Mouse (Mus musculus) brown adipose tissue, adult 24 weeks (tissue): ENCODE data around the gene Fzd7. TPM values are rescaled to one million over a fixed set of nuclear protein-coding genes. Genes with fewer than 3 reads are reported as not detected.
"Not testable (repeated sequence)": the region's sequence is repeated elsewhere in the genome, so short reads cannot be mapped to it uniquely, and the experiment has no call there.

Experiments used
- H3K27ac ChIP-seq: fragments of 200-500 bp; replicated peaks from 2 replicates; pipeline ENCODE4 v1.5.1; 2012; ENCODE audit warnings: low read depth, mild to moderate bottlenecking, low read length
- H3K4me1 ChIP-seq: fragments of 200-500 bp; 2 replicates; pipeline ENCODE4 v1.6.1; 2012; ENCODE audit warnings: low read length, mixed read lengths; ENCODE audit not compliant: control insufficient read depth, insufficient read depth, insufficient read length
- H3K4me3 ChIP-seq: fragments of 200-500 bp; 2 replicates; pipeline ENCODE4 v1.5.1; 2012; ENCODE audit warnings: low read depth, mild to moderate bottlenecking, low read length, moderate library complexity; ENCODE audit not compliant: insufficient read depth
- polyA plus RNA-seq: library from polyadenylated mRNA; stranded (reverse); fragments of >200 nt; gene quantifications from 2 replicates; pipeline ENCODE4 v1.2.4, GENCODE M21; 2012; ENCODE audit not compliant: missing spikeins, insufficient read depth, insufficient read length

Fzd7 gene
- polyA plus RNA-seq = 6.4 and 6.6 TPM in 2 replicates

DNA sequence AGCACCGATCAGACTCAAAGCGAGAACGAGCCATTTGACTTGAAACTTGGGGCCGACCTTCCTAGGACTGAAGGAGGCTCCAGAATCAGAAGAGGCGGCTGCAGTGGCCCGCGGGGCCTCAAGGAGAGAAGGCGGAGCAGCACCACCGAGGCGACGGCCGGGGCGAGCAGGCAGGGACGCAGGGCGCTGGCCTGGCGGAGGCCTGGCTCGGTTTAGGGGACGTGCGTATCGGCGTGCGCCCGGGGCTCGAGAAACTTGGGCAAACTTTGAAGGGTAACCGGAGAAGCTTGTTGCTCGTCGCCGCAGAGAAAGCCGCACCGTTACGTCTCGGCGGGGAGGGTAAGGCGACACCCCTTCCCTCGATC lies at the start of gene Fzd7:
TSS of gene Fzd7 (plus strand) at position 94 of the 365 bp plus-strand sequence.
- peaks cover 6% of the 10 kb centered on the region; the same call in 1 of the 2 replicates for H3K4me1 ChIP-seq
- H3K4me3 ChIP-seq = peak within 1 kb of the TSS; percentile 89
- H3K27ac ChIP-seq = peak within 1 kb of the TSS; percentile 92

GRCm38 (mm10) chr1:59433296-59433695 lies 48.9 kb upstream of the Fzd7 start:
- no peaks in the 10 kb centered on the region for H3K4me1 ChIP-seq
- no peak overlapping the region for H3K27ac ChIP-seq
- no peak overlapping the region for H3K4me3 ChIP-seq

DNA sequence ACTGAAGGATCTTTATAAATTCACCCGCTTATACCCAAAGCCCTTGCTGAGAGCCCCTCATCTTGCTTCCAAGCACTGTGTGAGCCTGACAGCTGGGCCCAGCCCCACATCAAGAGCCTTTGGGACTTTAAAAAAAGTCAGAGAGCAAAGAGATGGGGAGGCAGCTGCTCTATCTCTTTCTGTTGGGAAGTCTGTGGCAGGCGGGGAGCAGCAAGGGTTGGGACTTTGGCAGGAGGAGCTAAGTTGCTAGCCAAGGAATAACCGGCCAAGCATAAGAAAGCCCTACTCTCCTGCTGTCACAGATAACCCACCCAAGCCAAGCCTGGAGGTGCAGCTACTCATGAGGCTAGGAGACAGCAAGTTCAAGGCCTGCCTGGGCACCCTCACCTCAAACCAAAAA lies 48.2 kb upstream of the Fzd7 start:
- Histone ChIP-seq H3K4me3 (no peak overlapping the region), H3K4me1 (no peaks in the 10 kb centered on the region), H3K27ac (no peak overlapping the region)

DNA sequence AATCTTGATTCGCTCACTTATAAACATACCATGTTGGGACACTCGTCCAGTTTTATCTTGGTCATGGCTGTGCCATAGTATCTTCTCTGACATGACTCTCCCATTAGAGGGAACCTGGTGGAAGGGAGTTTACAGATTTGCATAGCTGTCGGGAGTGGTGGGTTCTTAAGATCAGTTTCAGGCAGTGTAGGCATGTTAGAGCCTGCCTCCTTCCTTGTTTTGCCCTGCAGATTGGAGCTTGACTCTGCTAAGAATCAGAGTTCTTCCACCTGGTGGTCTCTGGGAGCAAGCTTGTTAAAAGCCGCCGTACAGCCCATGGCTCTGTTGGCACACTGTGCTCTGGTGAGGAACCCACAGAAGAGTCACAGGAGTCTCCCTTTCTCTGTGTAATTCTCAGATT lies 47.0 kb upstream of the Fzd7 start:
- H3K4me3 ChIP-seq = no peak overlapping the region
- H3K27ac ChIP-seq = no peak overlapping the region
- H3K4me1 ChIP-seq = no peaks in the 10 kb centered on the region

DNA sequence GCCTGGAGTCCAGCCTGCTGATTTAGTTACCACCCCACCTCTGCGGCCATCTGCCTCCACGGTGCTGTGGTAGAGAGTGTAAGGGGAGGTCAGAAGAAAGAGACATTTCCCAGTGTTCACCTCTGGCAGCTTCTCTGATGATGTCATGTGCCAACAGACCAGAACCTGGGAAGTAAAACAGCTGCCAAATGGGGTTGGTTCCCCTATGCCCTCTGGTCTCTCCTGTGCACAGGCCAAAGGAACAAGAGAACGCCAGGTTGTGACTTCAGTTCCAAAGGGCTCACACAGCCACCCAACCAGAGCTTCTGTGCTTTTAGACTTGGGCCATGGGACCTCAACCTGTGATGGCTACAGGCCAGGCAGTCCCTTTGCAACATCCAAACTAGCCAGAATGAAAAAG lies 45.9 kb upstream of the Fzd7 start:
- no peak overlapping the region for H3K27ac ChIP-seq
- H3K4me1 ChIP-seq = no peaks in the 10 kb centered on the region
- H3K4me3 ChIP-seq = no peak overlapping the region

DNA sequence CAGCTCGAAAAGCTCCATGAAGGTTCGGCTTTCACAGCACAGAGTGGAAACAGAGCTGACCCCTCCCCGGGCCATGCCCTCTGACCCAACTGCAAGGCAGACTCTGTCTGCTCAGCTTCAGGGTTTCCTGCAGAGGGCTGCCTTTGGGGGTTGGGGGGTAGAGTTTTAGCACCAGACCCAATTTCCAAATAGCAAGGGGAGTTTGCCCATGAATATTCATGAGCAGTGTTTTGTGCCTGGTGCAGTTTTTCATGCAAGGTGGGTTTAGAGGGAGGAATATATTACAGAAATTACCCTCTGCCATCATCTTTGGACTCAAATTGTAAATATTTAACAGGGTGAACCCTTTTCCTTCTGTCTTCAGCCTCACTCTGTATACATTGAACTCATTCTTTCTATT lies 44.3 kb upstream of the Fzd7 start:
- Histone ChIP-seq H3K4me1 (no peaks in the 10 kb centered on the region), H3K4me3 (no peak overlapping the region), H3K27ac (no peak overlapping the region)

GRCm38 (mm10) chr1:59438330-59438729 lies 43.9 kb upstream of the Fzd7 start:
- H3K4me3 ChIP-seq = no peak overlapping the region
- no peaks in the 10 kb centered on the region for H3K4me1 ChIP-seq
- no peak overlapping the region for H3K27ac ChIP-seq

- no peak overlapping the region for H3K27ac ChIP-seq
- H3K4me3 ChIP-seq = no peak overlapping the region
- no peaks in the 10 kb centered on the region for H3K4me1 ChIP-seq
Measured at GRCm38 (mm10) chr1:59439252-59439651, 43.0 kb upstream of the Fzd7 start.

GRCm38 (mm10) chr1:59439941-59440340 lies 42.3 kb upstream of the Fzd7 start:
- Histone ChIP-seq H3K4me1 (no peaks in the 10 kb centered on the region), H3K4me3 (no peak overlapping the region), H3K27ac (no peak overlapping the region)

GRCm38 (mm10) chr1:59442721-59443120 lies 39.5 kb upstream of the Fzd7 start:
- not testable (repeated sequence) for H3K27ac ChIP-seq, H3K4me1 ChIP-seq, H3K4me3 ChIP-seq

DNA sequence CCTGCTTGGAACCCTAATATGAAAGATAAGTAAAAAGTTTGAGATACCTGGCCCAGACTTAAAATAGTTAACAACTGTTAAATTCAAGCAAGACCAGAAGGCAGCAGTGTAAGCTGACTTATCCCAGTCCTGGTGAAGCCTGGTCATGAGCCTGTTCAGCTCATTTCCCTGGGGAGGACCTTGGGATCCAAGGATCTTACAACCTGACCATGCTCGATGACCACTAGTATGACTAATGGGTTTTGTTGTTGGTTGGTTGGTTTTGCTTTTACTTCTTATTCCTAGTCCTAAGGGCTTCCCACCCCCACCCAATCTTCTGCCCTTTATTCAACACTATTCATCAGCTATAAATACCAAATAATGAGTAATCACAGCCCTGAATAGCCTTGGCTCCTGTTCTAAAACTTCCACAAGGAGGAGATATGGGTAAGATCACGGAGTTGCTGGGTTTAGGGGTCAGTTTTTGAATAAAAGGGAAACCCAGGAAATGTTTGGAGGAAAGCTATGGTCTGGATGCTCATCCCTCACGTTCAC lies 38.0 kb upstream of the Fzd7 start:
- Histone ChIP-seq H3K4me3 (no peak overlapping the region), H3K4me1 (0 out of 2 replicates have a peak, but pooled peaks cover 3% of the 10 kb centered on the region), H3K27ac (no peak overlapping the region)

DNA sequence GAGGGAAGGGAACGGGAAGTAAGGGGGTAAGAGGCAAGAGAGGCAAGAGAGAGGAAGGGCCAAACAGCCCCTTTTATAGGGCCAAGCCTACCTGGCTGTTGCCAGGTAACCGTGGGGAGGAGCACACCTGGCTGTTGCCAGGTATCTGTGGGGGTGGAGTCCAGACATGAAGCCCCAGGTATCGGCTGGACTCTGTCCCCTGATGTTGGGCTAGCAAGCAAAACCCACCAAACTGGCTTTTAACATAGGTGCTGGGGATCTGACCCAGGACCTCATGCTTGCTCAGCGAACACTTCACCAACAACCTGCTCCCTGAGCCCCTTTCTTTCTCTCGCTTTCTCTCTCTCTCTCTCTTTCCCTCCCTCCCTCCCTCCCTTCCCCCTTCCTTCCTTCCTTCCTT lies 37.0 kb upstream of the Fzd7 start:
- H3K4me3 ChIP-seq = no peak overlapping the region
- H3K4me1 ChIP-seq = 0 out of 2 replicates have a peak, but pooled peaks cover 3% of the 10 kb centered on the region
- no peak overlapping the region for H3K27ac ChIP-seq

- Histone ChIP-seq H3K4me1 (0 out of 2 replicates have a peak, but pooled peaks cover 3% of the 10 kb centered on the region), H3K4me3 (no peak overlapping the region), H3K27ac (no peak overlapping the region)
Measured at GRCm38 (mm10) chr1:59448497-59449270, 33.5 kb upstream of the Fzd7 start.

DNA sequence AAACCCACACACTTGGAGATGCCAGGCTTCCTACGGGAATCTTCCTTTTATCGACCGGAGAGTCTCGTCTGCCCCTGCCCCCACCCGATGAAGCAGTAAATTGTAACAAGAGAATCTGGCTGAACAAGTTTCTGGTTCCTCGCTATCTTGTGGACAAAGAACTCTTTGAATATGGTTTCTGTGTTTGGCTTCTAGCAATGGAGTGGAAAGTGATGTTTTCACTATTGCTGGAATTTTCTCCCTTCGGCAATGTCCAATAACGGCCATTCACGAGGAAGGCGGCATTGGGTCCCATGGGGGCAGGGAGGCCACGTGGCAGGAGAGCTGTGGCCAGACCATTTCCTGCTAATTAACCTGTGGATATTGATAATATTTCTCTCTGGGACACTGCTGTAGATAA lies 32.8 kb upstream of the Fzd7 start:
- H3K4me3 ChIP-seq = no peak overlapping the region
- 0 out of 2 replicates have a peak, but pooled peaks cover 3% of the 10 kb centered on the region for H3K4me1 ChIP-seq
- H3K27ac ChIP-seq = no peak overlapping the region

GRCm38 (mm10) chr1:59450896-59451295 lies 31.3 kb upstream of the Fzd7 start:
- 0 out of 2 replicates have a peak, but pooled peaks cover 2% of the 10 kb centered on the region for H3K4me1 ChIP-seq
- H3K27ac ChIP-seq = no peak overlapping the region
- no peak overlapping the region for H3K4me3 ChIP-seq

- Histone ChIP-seq H3K4me1 (no peaks in the 10 kb centered on the region), H3K27ac (no peak overlapping the region), H3K4me3 (no peak overlapping the region)
Measured at GRCm38 (mm10) chr1:59451584-59451983, 30.6 kb upstream of the Fzd7 start.
